Mouse (Mus musculus) hindbrain, postnatal 0 days (tissue): ENCODE data around the gene Tmem150c. TPM values are rescaled to one million over a fixed set of nuclear protein-coding genes. Genes with fewer than 3 reads are reported as not detected.
A peak's percentile ranks its signal among the peaks of the same experiment; 100 is the strongest.

Experiments
- ATAC-seq: fragments of 200-750 bp; cut with Nextera tagmentation; 2 replicates; pipeline ENCODE4 v1.8.0; 2017; ENCODE audit warnings: mild to moderate bottlenecking, moderate TSS enrichment, moderate library complexity
- DNase-seq: peaks from one replicate; pipeline ENCODE4 v3.0.0-alpha.2; 2015; ENCODE audit warnings: low spot score
- H3K27ac ChIP-seq: fragments of 300-500 bp; sonication (generic); 2 replicates; pipeline ENCODE4 v1.5.1; 2014; ENCODE audit warnings: mild to moderate bottlenecking
- H3K27me3 ChIP-seq: fragments of 300-500 bp; sonication (generic); 2 replicates; pipeline ENCODE4 v1.6.1; 2014; ENCODE audit warnings: low read length, mixed read lengths; ENCODE audit not compliant: insufficient read depth
- H3K36me3 ChIP-seq: fragments of 300-500 bp; sonication (generic); 2 replicates; pipeline ENCODE4 v1.6.1; 2014; ENCODE audit warnings: low read length, mixed read lengths; ENCODE audit not compliant: insufficient read depth
- H3K4me1 ChIP-seq: fragments of 300-500 bp; sonication (generic); 2 replicates; pipeline ENCODE4 v1.6.1; 2014; ENCODE audit warnings: antibody characterized with exemption, low read length, mixed read lengths; ENCODE audit not compliant: insufficient read depth
- H3K4me2 ChIP-seq: fragments of 300-500 bp; sonication (generic); 2 replicates; pipeline ENCODE4 v1.6.1; 2014; ENCODE audit warnings: low read depth, mild to moderate bottlenecking, low read length, moderate library complexity, mixed read lengths
- H3K4me3 ChIP-seq: fragments of 300-500 bp; sonication (generic); 2 replicates; pipeline ENCODE4 v1.5.1; 2014; ENCODE audit warnings: low read length
- H3K9ac ChIP-seq: fragments of 300-500 bp; sonication (generic); replicated peaks from 2 replicates; pipeline ENCODE4 v1.6.1; 2014; ENCODE audit warnings: mild to moderate bottlenecking, low read length, moderate library complexity, mixed read lengths
- H3K9me3 ChIP-seq: fragments of 300-500 bp; sonication (generic); 2 replicates; pipeline ENCODE4 v1.6.1; 2016; ENCODE audit warnings: low read length, mixed read lengths
- CTCF ChIP-seq: IDR thresholded peaks from 2 replicates; pipeline ENCODE4 v1.5.1; 2016; ENCODE audit warnings: antibody characterized with exemption, control low read depth, low read depth
- WGBS: fragments of 180-500 bp; shearing (Covaris S2); extraction: QIAGEN DNeasy Blood & Tissue Kit; methylation state at CpG from one replicate; pipeline ENCODE4 v1.1.7; 2014; 5-methylcytosine and 5-hydroxymethylcytosine counted together
- polyA plus RNA-seq: library from polyadenylated mRNA; unstranded; fragments of >200 nt; fragmentation: Nextera tagmentation; extraction: Ambion mirVana; gene quantifications from 2 replicates; pipeline ENCODE4 v1.2.1, GENCODE M21; 2015
- total RNA-seq: library from RNA; depleted of rRNA; stranded (reverse); fragments of >200 nt; gene quantifications from 2 replicates; pipeline ENCODE4 v1.2.3, GENCODE M21; 2014

Gene Tmem150c
- total and polyA plus RNA-seq, 2 experiments from 2014 or later, result 32.7 to 59.5 TPM

GRCm38 (mm10) chr5:100052728-100053127 is 106.9 kb downstream of the Tmem150c start:
- no peaks in the 10 kb centered on the region for H3K9me3 ChIP-seq
- H3K9ac ChIP-seq, result no peak overlapping the region
- peaks cover 4% of the 10 kb centered on the region; the same call in 1 of the 2 replicates for H3K4me1 ChIP-seq
- no peaks in the 10 kb centered on the region for H3K36me3 ChIP-seq
- H3K4me2 ChIP-seq, result no peak overlapping the region
- DNase-seq (no peak), ATAC-seq (no peak)
- TF ChIP-seq CTCF, result no peak
- WGBS, result 91% methylated on average over 7 of the region's 7 CpGs
- H3K4me3 ChIP-seq, result no peak overlapping the region
- H3K27me3 ChIP-seq, result no peaks in the 10 kb centered on the region
- no peak overlapping the region for H3K27ac ChIP-seq

- WGBS, result 87% methylated on average over 3 of the region's 3 CpGs
- no peak overlapping the region for H3K27ac ChIP-seq
- no peaks in the 10 kb centered on the region for H3K27me3 ChIP-seq
- peaks cover 15% of the 10 kb centered on the region; the same call in 1 of the 2 replicates for H3K4me1 ChIP-seq
- no peaks in the 10 kb centered on the region for H3K36me3 ChIP-seq
- peak; percentile 6; the same call in 1 of the 2 replicates for TF ChIP-seq CTCF
- H3K4me3 ChIP-seq, result no peak overlapping the region
- no peak overlapping the region for H3K4me2 ChIP-seq
- H3K9me3 ChIP-seq, result no peaks in the 10 kb centered on the region
- no peak overlapping the region for H3K9ac ChIP-seq
- DNase-seq (no peak), ATAC-seq (no peak)
Observed at GRCm38 (mm10) chr5:100049904-100050303, 109.7 kb downstream of the Tmem150c start.

GRCm38 (mm10) chr5:100047871-100048270 is 111.7 kb downstream of the Tmem150c start:
- Histone ChIP-seq H3K4me3 (no peak overlapping the region), H3K9me3 (no peaks in the 10 kb centered on the region), H3K27me3 (no peaks in the 10 kb centered on the region), H3K4me1 (peaks cover 20% of the 10 kb centered on the region), H3K4me2 (no peak overlapping the region), H3K27ac (no peak overlapping the region), H3K36me3 (no peaks in the 10 kb centered on the region), H3K9ac (no peak overlapping the region)
- no peak for TF ChIP-seq CTCF
- no peak for ATAC-seq
- WGBS, result 44% methylated on average over 7 of the region's 7 CpGs
- DNase-seq, result peak; percentile 61

- Histone ChIP-seq H3K4me1 (peaks cover 23% of the 10 kb centered on the region), H3K4me2 (no peak overlapping the region), H3K9me3 (no peaks in the 10 kb centered on the region), H3K27me3 (no peaks in the 10 kb centered on the region), H3K9ac (0 out of 2 replicates have a peak overlapping the region, but pooled peaks have one; percentile 17), H3K4me3 (no peak overlapping the region), H3K36me3 (no peaks in the 10 kb centered on the region), H3K27ac (no peak overlapping the region)
- ATAC-seq (no peak), DNase-seq (no peak)
- 55% methylated on average over 8 of the region's 8 CpGs for WGBS
- TF ChIP-seq CTCF, result no peak
Observed at GRCm38 (mm10) chr5:100047143-100047640, 112.4 kb downstream of the Tmem150c start.

- H3K9me3 ChIP-seq, result no peaks in the 10 kb centered on the region
- H3K9ac ChIP-seq, result no peak overlapping the region
- no peaks in the 10 kb centered on the region for H3K27me3 ChIP-seq
- no peak overlapping the region for H3K4me3 ChIP-seq
- H3K27ac ChIP-seq, result no peak overlapping the region
- no peak for DNase-seq
- no peak overlapping the region for H3K4me2 ChIP-seq
- TF ChIP-seq CTCF, result no peak
- no peaks in the 10 kb centered on the region for H3K36me3 ChIP-seq
- ATAC-seq, result no peak
- 63% methylated on average over 3 of the region's 3 CpGs for WGBS
- peaks cover 27% of the 10 kb centered on the region for H3K4me1 ChIP-seq
Observed at GRCm38 (mm10) chr5:100046096-100046495, 113.5 kb downstream of the Tmem150c start.

GRCm38 (mm10) chr5:100044621-100045020 is 115.0 kb downstream of the Tmem150c start:
- Histone ChIP-seq H3K27ac (no peak overlapping the region), H3K9me3 (no peaks in the 10 kb centered on the region), H3K9ac (no peak overlapping the region), H3K4me1 (peaks cover 28% of the 10 kb centered on the region), H3K36me3 (no peaks in the 10 kb centered on the region), H3K4me2 (no peak overlapping the region), H3K27me3 (no peaks in the 10 kb centered on the region), H3K4me3 (no peak overlapping the region)
- TF ChIP-seq CTCF, result no peak
- 58% methylated on average over 5 of the region's 5 CpGs for WGBS
- no peak for ATAC-seq
- no peak for DNase-seq

- H3K4me1 ChIP-seq, result peaks cover 28% of the 10 kb centered on the region
- DNase-seq (no peak), ATAC-seq (no peak)
- H3K4me2 ChIP-seq, result no peak overlapping the region
- H3K4me3 ChIP-seq, result no peak overlapping the region
- no peaks in the 10 kb centered on the region for H3K9me3 ChIP-seq
- WGBS, result 85% methylated on average over 4 of the region's 4 CpGs
- no peak overlapping the region for H3K9ac ChIP-seq
- no peak overlapping the region for H3K27ac ChIP-seq
- H3K27me3 ChIP-seq, result no peaks in the 10 kb centered on the region
- H3K36me3 ChIP-seq, result no peaks in the 10 kb centered on the region
- no peak for TF ChIP-seq CTCF
Observed at GRCm38 (mm10) chr5:100044030-100044429, 115.6 kb downstream of the Tmem150c start.
